Mouse (Mus musculus): ENCODE results near the gene Gja3. TPM values are rescaled to one million over a fixed set of nuclear protein-coding genes. Genes with fewer than 3 reads are reported as not detected.
"Not testable (repeated sequence)": the region's sequence is repeated elsewhere in the genome, so short reads cannot be mapped to it uniquely, and the experiment has no call there.

Gene Gja3
- total RNA-seq, 4 experiments from 2014 or later = 0.13 to 0.19 (median 0.16) TPM; not detected in 1

GRCm38 (mm10) chr14:57034926-57035498, 22.9 kb downstream of the Gja3 start:
- DNase-seq (ENCODE audit: low spot score in 2 of 2) = no peak

GRCm38 (mm10) chr14:57034135-57034534, 23.8 kb downstream of the Gja3 start:
- DNase-seq (ENCODE audit: low spot score in 2 of 2) = no peak

DNA sequence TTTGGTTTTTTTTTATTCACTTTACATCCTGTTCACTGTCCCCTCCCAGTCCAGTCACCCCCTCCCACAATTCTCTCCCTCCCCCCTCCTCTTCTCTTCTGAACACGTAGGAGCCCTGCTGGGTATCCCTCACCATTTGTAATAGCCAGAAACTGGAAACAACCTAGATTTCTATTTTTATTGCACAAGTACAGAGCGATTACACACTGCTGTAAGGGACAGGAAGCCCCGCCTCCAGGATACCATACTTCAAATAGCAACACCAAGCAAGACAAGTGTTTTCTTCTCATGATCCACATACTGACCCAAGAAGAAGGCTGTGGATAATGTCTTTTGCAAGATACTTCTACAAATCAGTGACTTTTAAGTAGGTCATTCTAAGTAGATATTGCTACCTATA, 25.1 kb downstream of the Gja3 start:
- DNase-seq (ENCODE audit: low spot score in 2 of 2) = no peak

DNA sequence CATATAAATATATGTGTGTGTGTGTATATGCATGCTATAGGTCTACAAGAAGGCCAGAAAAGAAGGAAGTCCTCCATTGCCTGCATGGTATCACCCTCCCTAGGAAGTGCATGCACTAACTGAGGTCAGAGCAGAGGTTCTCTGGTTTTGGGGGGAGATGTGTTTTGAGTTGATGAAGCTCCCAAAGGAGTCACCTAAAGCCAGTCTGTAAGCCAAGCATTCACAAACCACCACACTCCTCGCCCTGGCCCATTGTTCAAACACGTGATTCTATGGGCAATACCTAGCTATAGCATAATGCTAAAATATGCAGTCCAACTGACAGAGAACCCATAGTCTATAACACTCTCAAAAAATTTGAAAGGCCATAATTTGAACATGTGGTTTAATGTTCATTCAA, 39.5 kb downstream of the Gja3 start:
- no peak for DNase-seq (ENCODE audit: low spot score in 2 of 2)

- not testable (repeated sequence) for DNase-seq (ENCODE audit: low spot score in 2 of 2)
Observed at GRCm38 (mm10) chr14:57016806-57017205, 41.1 kb downstream of the Gja3 start.

- no peak for DNase-seq (ENCODE audit: low spot score in 2 of 2)
Observed at GRCm38 (mm10) chr14:56988621-56989020, 69.3 kb downstream of the Gja3 start.

Other genes with a start within 250 kb of the Gja3 start
- 10 to 100 TPM; 28.0 to 32.6 (median 30.6) TPM for gene Zmym5, start 246.4 kb downstream of the Gja3 start, total RNA-seq (2022)
- gene Zmym2, start 171.4 kb downstream of the Gja3 start, total RNA-seq (2022) = 100 to 1,000 TPM in 1 of 4 experiments, 10 to 100 TPM in 3; 83.8 to 112 (median 92.0) TPM
- gene Gjb2, start 46.6 kb upstream of the Gja3 start, total RNA-seq (2022) = 10 to 100 TPM; 11.1 to 12.3 (median 11.3) TPM
- gene Gm4491, start 57.8 kb upstream of the Gja3 start, total RNA-seq (2022) = 1 to 10 TPM in 1 of 4 experiments, under 1 TPM in 3; 0.43 to 1.3 (median 0.63) TPM
- gene Gjb6, start 75.5 kb upstream of the Gja3 start, total RNA-seq (2022) = 10 to 100 TPM; 68.5 to 87.5 (median 85.5) TPM

Measured in left cerebral cortex, adult 8-10 months (tissue).